ENCODE assay signal across 1 mouse cellular context in the genomic region with DNA sequence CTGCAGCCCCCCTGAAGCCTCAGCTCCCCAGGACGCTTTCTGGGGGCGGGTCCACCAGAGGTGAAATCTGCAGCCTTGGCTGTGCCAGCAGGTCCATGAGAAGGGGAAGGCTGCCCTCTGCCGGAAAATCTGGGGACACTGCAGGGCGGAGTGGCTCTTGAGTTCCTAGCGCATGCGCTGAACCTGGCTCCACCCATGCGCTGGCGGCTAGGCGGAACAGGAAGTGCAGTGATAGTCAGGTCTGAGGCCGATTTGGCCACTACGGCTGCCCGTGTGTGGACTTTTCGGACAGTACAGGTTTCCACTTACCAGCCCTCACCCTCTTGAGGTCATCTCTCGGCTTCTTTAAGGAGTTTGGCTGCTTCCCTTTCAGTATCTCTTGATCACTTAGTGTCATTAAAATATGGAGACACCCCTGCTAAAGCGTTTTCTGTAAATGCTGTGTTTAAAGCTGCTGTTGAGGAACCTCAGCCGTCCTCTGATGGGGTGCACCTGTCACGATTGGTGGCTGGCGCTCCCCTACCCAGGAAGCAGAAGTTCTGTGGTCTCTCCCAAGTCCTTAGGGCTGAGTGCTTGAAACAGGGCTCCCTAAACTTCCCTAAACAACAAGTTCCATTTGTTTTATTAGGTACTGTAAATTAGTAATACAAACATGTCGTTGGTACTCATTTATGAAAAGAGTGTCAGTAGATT.
TF ChIP-seq lines count a peak whose summit lies in the region.

No protein-coding gene starts in this region.

TF ChIP-seq in CH12.LX, 34 proteins besides CTCF, POLR2A, EP300 and RAD21 (continued from another document):
- TF ChIP-seq POLR2AphosphoS2 (IDR thresholded peaks at IDR 0.05; ENCODE audit: low read depth, low read length) (peak; percentile 95), ZKSCAN1 (IDR thresholded peaks at IDR 0.05; ENCODE audit: borderline replicate concordance, low read depth, low read length) (no peak), GABPA (IDR thresholded peaks at IDR 0.05; ENCODE audit: insufficient replicate concordance, low read depth, low read length) (no peak), E2F4 (IDR thresholded peaks at IDR 0.05; ENCODE audit: insufficient replicate concordance, low read depth, low read length) (peak; percentile 61; the same call in 1 of the 2 replicates), ZC3H11A (IDR thresholded peaks at IDR 0.05; ENCODE audit: low read depth, low read length) (peak; percentile 69), NELFE (IDR thresholded peaks at IDR 0.05; ENCODE audit: low read depth, low read length) (peak; percentile 99), USF1 (IDR thresholded peaks at IDR 0.05; ENCODE audit: low read depth, low read length) (no peak), USF2 (conservative IDR thresholded peaks at IDR 0.05; ENCODE audit: low read depth, low read length) (no peak), KAT2A (IDR thresholded peaks at IDR 0.05; ENCODE audit: insufficient replicate concordance, low read length) (peak; percentile 55; the same call in 1 of the 2 replicates), ETS1 (conservative IDR thresholded peaks at IDR 0.05; ENCODE audit: low read depth, low read length) (no peak), MAZ (IDR thresholded peaks at IDR 0.05; ENCODE audit: low read depth, low read length) (peak; percentile 77), ZNF384 (IDR thresholded peaks at IDR 0.05; ENCODE audit: low read depth, low read length) (no peak), CHD1 (IDR thresholded peaks at IDR 0.05; ENCODE audit: low read depth, low read length) (0 out of 2 replicates have a peak, but pooled peaks have one; percentile 62), CHD2 (IDR thresholded peaks at IDR 0.05; ENCODE audit: low read length) (no peak), TCF12 (IDR thresholded peaks at IDR 0.05; ENCODE audit: low read depth, low read length) (peak; percentile 97), TBP (conservative IDR thresholded peaks at IDR 0.05; ENCODE audit: low read depth, low read length) (peak; percentile 87; the same call in 1 of the 2 replicates), UBTF (IDR thresholded peaks at IDR 0.05; ENCODE audit: low read depth, low read length) (peak; percentile 64; the same call in 1 of the 2 replicates), NRF1 (IDR thresholded peaks at IDR 0.05; ENCODE audit: low read depth, low read length) (peak; percentile 97), MAFK (IDR thresholded peaks at IDR 0.05; ENCODE audit: insufficient replicate concordance, low read length) (no peak), SMC3 (IDR thresholded peaks at IDR 0.05; ENCODE audit: low read depth, low read length) (peak; percentile 93), RCOR1 (conservative IDR thresholded peaks at IDR 0.05; ENCODE audit: low read depth, low read length) (no peak)
TF ChIP-seq in CH12.LX: peak in this region for 22.
